Mouse (Mus musculus) G1E-ER4 (cell line): ENCODE data around the gene 2010111I01Rik. TPM values are rescaled to one million over a fixed set of nuclear protein-coding genes. Genes with fewer than 3 reads are reported as not detected.

ENCODE experiments used
- GATA1 ChIP-seq: IDR thresholded peaks from one replicate; pipeline ENCODE4 v1.8.0; 2012; ENCODE audit warnings: low read length, inconsistent platforms
- polyA plus RNA-seq: library from polyadenylated mRNA; stranded (reverse); fragments of >175 nt; gene quantifications from 2 replicates; pipeline ENCODE4 v1.2.3, GENCODE M21; 2012

2010111I01Rik gene
- polyA plus RNA-seq, 1 experiment = 47.5 TPM

GRCm38 (mm10) chr13:63039326-63039725, 74.6 kb downstream of the 2010111I01Rik start:
- no peak for TF ChIP-seq GATA1

- no peak for TF ChIP-seq GATA1
Measured at GRCm38 (mm10) chr13:63039848-63040247, 75.2 kb downstream of the 2010111I01Rik start.

- TF ChIP-seq GATA1 = no peak
Measured at GRCm38 (mm10) chr13:63045504-63046205, 81.0 kb downstream of the 2010111I01Rik start.

GRCm38 (mm10) chr13:63046206-63047020, 81.7 kb downstream of the 2010111I01Rik start:
- TF ChIP-seq GATA1 = no peak

GRCm38 (mm10) chr13:63063706-63064105, 99.0 kb downstream of the 2010111I01Rik start:
- no peak for TF ChIP-seq GATA1

GRCm38 (mm10) chr13:63066607-63067006, 101.9 kb downstream of the 2010111I01Rik start:
- TF ChIP-seq GATA1 = no peak

GRCm38 (mm10) chr13:63068371-63069136, 103.9 kb downstream of the 2010111I01Rik start:
- TF ChIP-seq GATA1 = no peak

- no peak for TF ChIP-seq GATA1
Measured at GRCm38 (mm10) chr13:63071874-63072273, 107.2 kb downstream of the 2010111I01Rik start.

- no peak for TF ChIP-seq GATA1
Measured at GRCm38 (mm10) chr13:63072376-63072775, 107.7 kb downstream of the 2010111I01Rik start.

GRCm38 (mm10) chr13:63073911-63074675, 109.4 kb downstream of the 2010111I01Rik start:
- TF ChIP-seq GATA1 = no peak

- TF ChIP-seq GATA1 = no peak
Measured at GRCm38 (mm10) chr13:63074676-63074991, 109.9 kb downstream of the 2010111I01Rik start.

GRCm38 (mm10) chr13:63075331-63075855, 110.7 kb downstream of the 2010111I01Rik start:
- TF ChIP-seq GATA1 = no peak

- no peak for TF ChIP-seq GATA1
Measured at GRCm38 (mm10) chr13:63080191-63080590, 115.5 kb downstream of the 2010111I01Rik start.

- no peak for TF ChIP-seq GATA1
Measured at GRCm38 (mm10) chr13:63080823-63081222, 116.1 kb downstream of the 2010111I01Rik start.

GRCm38 (mm10) chr13:63082555-63083136, 118.0 kb downstream of the 2010111I01Rik start:
- no peak for TF ChIP-seq GATA1

GRCm38 (mm10) chr13:63083663-63084062, 119.0 kb downstream of the 2010111I01Rik start:
- TF ChIP-seq GATA1 = no peak
